Mouse (Mus musculus) intestine, postnatal 0 days (tissue): ENCODE measurements around the gene Slc7a15. TPM values are rescaled to one million over a fixed set of nuclear protein-coding genes. Genes with fewer than 3 reads are reported as not detected.
"Not testable (repeated sequence)": the region's sequence is repeated elsewhere in the genome, so short reads cannot be mapped to it uniquely, and the experiment has no call there.

ENCODE experiments used
- ATAC-seq: fragments of 200-750 bp; cut with Nextera tagmentation; 2 replicates; pipeline ENCODE4 v1.8.0; 2017; ENCODE audit warnings: mild to moderate bottlenecking, moderate TSS enrichment, moderate library complexity
- H3K27ac ChIP-seq: fragments of 300-500 bp; sonication (generic); 2 replicates; pipeline ENCODE4 v1.5.1; 2014; ENCODE audit warnings: mild to moderate bottlenecking, low read depth, low read length, moderate library complexity
- H3K27me3 ChIP-seq: fragments of 300-500 bp; sonication (generic); replicated peaks from 2 replicates; pipeline ENCODE4 v1.6.1; 2014; ENCODE audit warnings: low read length, mixed read lengths; ENCODE audit not compliant: control insufficient read depth, insufficient read depth
- H3K36me3 ChIP-seq: fragments of 300-500 bp; sonication (generic); 2 replicates; pipeline ENCODE4 v1.6.1; 2014; ENCODE audit warnings: mild to moderate bottlenecking, moderate library complexity; ENCODE audit not compliant: control insufficient read depth, insufficient read depth
- H3K4me1 ChIP-seq: fragments of 300-500 bp; sonication (generic); replicated peaks from 2 replicates; pipeline ENCODE4 v1.6.1; 2014; ENCODE audit warnings: antibody characterized with exemption, low read length, mixed read lengths; ENCODE audit not compliant: control insufficient read depth, insufficient read depth
- H3K4me2 ChIP-seq: fragments of 300-500 bp; sonication (generic); replicated peaks from 2 replicates; pipeline ENCODE4 v1.6.1; 2014; ENCODE audit warnings: low read depth, mild to moderate bottlenecking, moderate library complexity
- H3K4me3 ChIP-seq: fragments of 300-500 bp; sonication (generic); 2 replicates; pipeline ENCODE4 v1.5.1; 2014; ENCODE audit warnings: low read depth, low read length
- H3K9ac ChIP-seq: fragments of 300-500 bp; sonication (generic); 2 replicates; pipeline ENCODE4 v1.6.1; 2014; ENCODE audit warnings: mild to moderate bottlenecking, low read depth, low read length
- H3K9me3 ChIP-seq: fragments of 300-500 bp; sonication (generic); 2 replicates; pipeline ENCODE4 v1.6.1; 2016; ENCODE audit warnings: mixed run types; ENCODE audit not compliant: control insufficient read depth
- CTCF ChIP-seq: sonication (generic); IDR thresholded peaks from 2 replicates; pipeline ENCODE4 v1.5.1; 2016; ENCODE audit warnings: low read depth, mild to moderate bottlenecking, control low read depth, antibody characterized with exemption, moderate library complexity
- WGBS: fragments of 180-500 bp; shearing (Covaris S2); extraction: QIAGEN DNeasy Blood & Tissue Kit; methylation state at CpG from one replicate; pipeline ENCODE4 v1.1.7; 2014; 5-methylcytosine and 5-hydroxymethylcytosine counted together
- polyA plus RNA-seq: library from polyadenylated mRNA; unstranded; fragments of >200 nt; fragmentation: Nextera tagmentation; extraction: Ambion mirVana; gene quantifications from 2 replicates; pipeline ENCODE4 v1.2.1, GENCODE M21; 2015

Gene Slc7a15
- polyA plus RNA-seq, 1 experiment from 2014 or later: 5.7 TPM

GRCm38 (mm10) chr12:8559876-8560275, 39.0 kb downstream of the Slc7a15 start:
- H3K36me3 ChIP-seq, H3K27ac ChIP-seq, H3K9me3 ChIP-seq, H3K4me3 ChIP-seq, H3K27me3 ChIP-seq, H3K4me1 ChIP-seq, ATAC-seq, H3K9ac ChIP-seq, H3K4me2 ChIP-seq: not testable (repeated sequence)
- WGBS: 71% methylated on average over 3 of the region's 3 CpGs

DNA sequence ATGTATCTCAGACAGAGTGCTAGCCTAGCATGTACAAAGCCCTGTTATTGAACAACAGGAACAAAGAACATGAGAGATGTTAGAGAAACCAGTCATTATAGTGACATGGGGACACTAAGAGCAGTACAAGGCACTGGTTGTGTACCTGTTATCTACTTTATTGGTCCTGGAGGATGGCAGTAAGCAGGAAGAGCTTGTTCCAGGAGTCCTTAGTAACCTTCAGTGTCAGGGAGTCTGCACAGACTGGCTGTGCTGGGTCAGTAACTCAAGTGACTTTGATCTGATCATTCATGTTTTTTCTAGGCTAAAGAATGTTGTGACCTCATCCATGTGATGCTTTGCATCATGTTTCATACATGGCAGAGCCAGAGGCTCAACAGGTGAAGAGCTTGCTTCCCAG, 42.7 kb downstream of the Slc7a15 start:
- Histone ChIP-seq H3K27me3 (no peaks in the 10 kb centered on the region), H3K4me3 (no peak overlapping the region), H3K36me3 (no peaks in the 10 kb centered on the region), H3K4me1 (no peaks in the 10 kb centered on the region), H3K27ac (peak overlapping the region; percentile 50; the same call in 1 of the 2 replicates), H3K9me3 (no peaks in the 10 kb centered on the region), H3K9ac (no peak overlapping the region), H3K4me2 (no peak overlapping the region)
- ATAC-seq: peak; percentile 79
- no peak for TF ChIP-seq CTCF

DNA sequence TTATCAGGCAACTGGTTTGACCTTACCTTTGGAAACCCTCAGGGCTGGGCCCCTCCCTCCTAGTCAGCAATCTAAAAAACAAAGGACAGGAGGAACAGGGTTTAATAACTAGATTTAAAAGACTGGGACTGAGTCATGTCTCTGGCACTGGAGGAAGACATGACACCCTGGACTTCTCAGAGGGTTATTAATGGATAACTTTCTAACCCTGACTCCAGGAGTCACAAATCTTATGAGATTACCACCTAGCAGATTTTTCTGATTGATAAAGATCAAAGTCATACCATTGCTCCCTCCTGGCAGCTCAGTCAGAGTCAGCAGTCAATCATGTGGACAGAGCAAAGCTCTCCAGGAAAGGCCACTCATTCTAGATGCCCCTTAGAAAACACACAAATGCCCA, 43.4 kb downstream of the Slc7a15 start:
- H3K27ac ChIP-seq: peak overlapping the region; percentile 50; the same call in 1 of the 2 replicates

DNA sequence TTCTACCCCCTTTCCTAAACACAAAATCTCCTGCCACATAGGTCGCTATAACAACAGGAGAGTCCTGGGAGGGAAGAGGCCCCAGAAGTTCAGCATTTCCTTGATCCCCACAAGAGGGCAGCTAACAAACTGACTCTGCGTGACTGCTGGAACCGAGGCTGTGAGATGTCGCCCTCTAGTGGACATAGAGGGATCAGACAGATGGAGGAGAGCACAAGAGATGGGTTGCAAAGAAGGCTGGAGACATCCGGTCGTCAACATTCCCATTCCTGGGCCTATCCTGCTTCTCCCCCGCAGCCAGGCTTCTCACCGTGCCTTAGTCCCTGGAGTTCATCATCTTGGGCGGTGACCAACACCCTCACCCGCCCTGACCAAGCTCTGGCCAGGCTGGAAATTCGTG, 51.5 kb downstream of the Slc7a15 start:
- Histone ChIP-seq H3K4me2 (no peak overlapping the region), H3K9ac (no peak overlapping the region), H3K27ac (no peak overlapping the region), H3K4me1 (no peaks in the 10 kb centered on the region), H3K36me3 (no peaks in the 10 kb centered on the region), H3K4me3 (no peak overlapping the region), H3K9me3 (no peaks in the 10 kb centered on the region), H3K27me3 (no peaks in the 10 kb centered on the region)
- ATAC-seq: peak; percentile 74
- TF ChIP-seq CTCF: peak; percentile 100
- WGBS: 21% methylated on average over 11 of the region's 11 CpGs

More for the DNA sequence above, 43.4 kb downstream of the Slc7a15 start:
- H3K36me3 ChIP-seq: no peaks in the 10 kb centered on the region
- H3K27me3 ChIP-seq: no peaks in the 10 kb centered on the region
- no peak overlapping the region for H3K4me2 ChIP-seq
- no peaks in the 10 kb centered on the region for H3K4me1 ChIP-seq
- H3K9ac ChIP-seq: no peak overlapping the region
- H3K4me3 ChIP-seq: no peak overlapping the region
- H3K9me3 ChIP-seq: no peaks in the 10 kb centered on the region
- peak; percentile 54 for ATAC-seq
- TF ChIP-seq CTCF: no peak

DNA sequence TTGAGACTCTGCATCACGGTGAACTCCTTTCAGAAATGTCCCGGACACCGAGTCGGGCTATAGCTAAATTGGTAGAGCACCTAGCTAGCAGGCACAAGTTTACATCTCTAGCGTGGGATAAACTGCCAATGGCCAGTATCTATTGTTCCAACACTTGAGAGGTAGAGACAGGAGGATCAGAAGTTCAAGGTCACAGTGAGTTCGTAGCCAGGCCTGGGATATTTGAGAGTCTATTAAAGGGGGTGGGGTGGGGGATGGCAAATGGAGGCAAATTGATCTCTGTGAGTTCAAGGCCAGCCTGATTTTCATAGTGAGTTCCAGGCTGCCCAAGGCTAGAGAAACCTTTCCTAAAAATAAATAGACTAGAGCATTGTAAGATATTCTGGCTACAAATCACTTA, 52.1 kb downstream of the Slc7a15 start:
- Histone ChIP-seq H3K36me3 (no peaks in the 10 kb centered on the region), H3K9ac (no peak overlapping the region), H3K4me1 (no peaks in the 10 kb centered on the region), H3K9me3 (no peaks in the 10 kb centered on the region), H3K27me3 (no peaks in the 10 kb centered on the region), H3K4me2 (no peak overlapping the region), H3K27ac (no peak overlapping the region), H3K4me3 (no peak overlapping the region)
- TF ChIP-seq CTCF: no peak
- 85% methylated on average over 6 of the region's 6 CpGs for WGBS
- ATAC-seq: no peak

GRCm38 (mm10) chr12:8545066-8545610, 53.7 kb downstream of the Slc7a15 start:
- no peak overlapping the region for H3K4me2 ChIP-seq
- no peak for ATAC-seq
- no peak for TF ChIP-seq CTCF
- no peak overlapping the region for H3K9ac ChIP-seq
- H3K36me3 ChIP-seq: no peaks in the 10 kb centered on the region
- no peaks in the 10 kb centered on the region for H3K4me1 ChIP-seq
- 68% methylated on average over 5 of the region's 5 CpGs for WGBS
- H3K27me3 ChIP-seq: no peaks in the 10 kb centered on the region
- no peak overlapping the region for H3K4me3 ChIP-seq
- no peaks in the 10 kb centered on the region for H3K9me3 ChIP-seq
- no peak overlapping the region for H3K27ac ChIP-seq

DNA sequence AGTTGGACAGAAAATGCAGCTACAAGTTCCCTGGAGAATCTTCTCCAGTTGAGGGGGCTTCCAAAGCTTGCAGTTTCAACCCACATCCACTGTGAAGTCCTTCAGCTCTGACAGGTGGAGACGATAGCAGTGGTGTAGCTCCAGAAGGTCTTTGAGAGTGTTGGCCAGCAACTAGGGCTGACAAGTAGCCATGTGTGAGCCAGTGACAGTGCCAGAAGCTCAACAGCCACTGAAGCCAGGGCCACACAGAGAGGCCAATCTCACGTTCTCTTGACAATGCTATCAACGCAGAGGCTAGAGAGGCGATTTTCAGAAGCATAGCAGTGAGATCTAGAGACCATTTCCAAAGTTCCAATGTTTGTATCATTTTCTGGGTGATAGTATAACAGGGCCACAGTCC, 56.5 kb downstream of the Slc7a15 start:
- Histone ChIP-seq H3K9me3 (no peaks in the 10 kb centered on the region), H3K27me3 (no peaks in the 10 kb centered on the region), H3K4me1 (0 out of 2 replicates have a peak, but pooled peaks cover 5% of the 10 kb centered on the region), H3K4me2 (no peak overlapping the region), H3K9ac (no peak overlapping the region), H3K4me3 (no peak overlapping the region), H3K27ac (no peak overlapping the region), H3K36me3 (no peaks in the 10 kb centered on the region)
- ATAC-seq: no peak
- TF ChIP-seq CTCF: no peak
- WGBS: 83% methylated on average over 4 of the region's 4 CpGs
